Mouse (Mus musculus) stomach, embryonic 14.5 days (tissue): ENCODE data around the gene S100a5. TPM values are rescaled to one million over a fixed set of nuclear protein-coding genes. Genes with fewer than 3 reads are reported as not detected.

ENCODE experiments used
- ATAC-seq: fragments of 200-750 bp; cut with Nextera tagmentation; 2 replicates; pipeline ENCODE4 v1.8.0; 2017; ENCODE audit warnings: low read depth, moderate TSS enrichment; ENCODE audit not compliant: insufficient number of reproducible peaks, insufficient read depth, low FRiP score
- H3K27ac ChIP-seq: fragments of 300-500 bp; sonication (generic); 2 replicates; pipeline ENCODE4 v1.5.1; 2014; ENCODE audit warnings: mild to moderate bottlenecking, low read length, moderate library complexity, mixed read lengths
- H3K27me3 ChIP-seq: fragments of 300-500 bp; sonication (generic); 2 replicates; pipeline ENCODE4 v1.6.1; 2014; ENCODE audit warnings: low read length, control low read depth, mixed read lengths; ENCODE audit not compliant: control insufficient read depth, insufficient read depth
- H3K36me3 ChIP-seq: fragments of 300-500 bp; sonication (generic); 2 replicates; pipeline ENCODE4 v1.6.1; 2014; ENCODE audit warnings: mild to moderate bottlenecking, control low read depth, low read length, moderate library complexity, mixed read lengths; ENCODE audit not compliant: control insufficient read depth, insufficient read depth
- H3K4me1 ChIP-seq: fragments of 300-500 bp; sonication (generic); 2 replicates; pipeline ENCODE4 v1.6.1; 2014; ENCODE audit warnings: low read length, control low read depth, mixed read lengths; ENCODE audit not compliant: control insufficient read depth, insufficient read depth
- H3K4me2 ChIP-seq: fragments of 300-500 bp; sonication (generic); replicated peaks from 2 replicates; pipeline ENCODE4 v1.6.1; 2014; ENCODE audit warnings: low read depth, low read length, control low read depth
- H3K4me3 ChIP-seq: fragments of 300-500 bp; sonication (generic); 2 replicates; pipeline ENCODE4 v1.5.1; 2014; ENCODE audit warnings: low read depth, low read length, control low read depth
- H3K9ac ChIP-seq: fragments of 300-500 bp; sonication (generic); replicated peaks from 2 replicates; pipeline ENCODE4 v1.6.1; 2014; ENCODE audit warnings: low read depth, mild to moderate bottlenecking, control low read depth, low read length, moderate library complexity, mixed read lengths
- H3K9me3 ChIP-seq: fragments of 300-500 bp; sonication (generic); 2 replicates; pipeline ENCODE4 v1.6.1; 2016; ENCODE audit warnings: low read depth, low read length, control low read depth; ENCODE audit not compliant: control insufficient read depth
- WGBS: fragments of 180-500 bp; shearing (Covaris S2); extraction: QIAGEN DNeasy Blood & Tissue Kit; methylation state at CpG from one replicate; pipeline ENCODE4 v1.1.7; 2014; 5-methylcytosine and 5-hydroxymethylcytosine counted together
- polyA plus RNA-seq: library from polyadenylated mRNA; unstranded; fragments of >200 nt; fragmentation: Nextera tagmentation; extraction: Ambion mirVana; gene quantifications from 2 replicates; pipeline ENCODE4 v1.2.1, GENCODE M21; 2014

Gene S100a5
- polyA plus RNA-seq, 1 experiment from 2014 or later, result 0.71 TPM

GRCm38 (mm10) chr3:90612061-90612460 lies 3.7 kb downstream of the S100a5 start:
- H3K27ac ChIP-seq, result no peak overlapping the region
- no peak for ATAC-seq
- H3K4me3 ChIP-seq, result no peak overlapping the region
- no peak overlapping the region for H3K9ac ChIP-seq
- no peaks in the 10 kb centered on the region for H3K36me3 ChIP-seq
- H3K4me2 ChIP-seq, result no peak overlapping the region
- H3K9me3 ChIP-seq, result no peaks in the 10 kb centered on the region
- 59% methylated on average over 4 of the region's 4 CpGs for WGBS
- no peaks in the 10 kb centered on the region for H3K27me3 ChIP-seq
- peaks cover 16% of the 10 kb centered on the region; the same call in 1 of the 2 replicates for H3K4me1 ChIP-seq

DNA sequence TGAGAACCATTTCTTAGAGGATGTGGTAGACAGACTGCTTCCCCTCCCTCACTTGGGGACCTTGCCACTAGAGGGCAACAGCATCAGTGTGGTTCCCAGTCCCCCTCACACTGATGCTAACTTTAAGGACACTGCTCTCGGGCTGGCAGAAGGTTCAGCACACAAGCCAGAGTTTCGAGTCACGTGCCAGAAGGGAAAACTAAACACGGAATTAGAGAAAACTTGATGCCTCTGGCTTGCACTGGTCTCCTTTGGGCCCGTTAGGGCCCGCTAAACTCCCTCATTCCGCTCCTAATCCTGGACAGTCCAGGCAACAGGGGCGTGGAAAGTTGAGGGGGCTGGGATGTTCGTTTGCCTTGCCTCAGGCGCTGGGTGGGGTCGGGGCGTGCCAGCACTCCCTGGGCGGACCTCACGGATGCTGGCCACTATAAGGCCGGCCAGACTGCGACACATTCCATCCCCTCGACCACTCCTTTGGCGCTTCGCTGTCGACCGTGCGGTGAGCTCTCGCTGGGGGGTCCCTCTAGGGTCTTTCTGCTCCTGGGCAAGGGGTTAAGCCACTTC lies 4.5 kb downstream of the S100a5 start, which contains the start of gene S100a6:
Gene S100a6 (plus strand): TSS at position 155 of the 564 bp plus-strand sequence.
- H3K4me3 ChIP-seq, result peak within 1 kb of the TSS; percentile 35
- peak; percentile 70 for ATAC-seq
- H3K36me3 ChIP-seq, result no peaks in the 10 kb centered on the region
- H3K27ac ChIP-seq, result peak within 1 kb of the TSS; percentile 21; the same call in 1 of the 2 replicates
- H3K4me1 ChIP-seq, result peaks cover 16% of the 10 kb centered on the region; the same call in 1 of the 2 replicates
- 1% methylated on average over 23 of the region's 23 CpGs for WGBS
- H3K27me3 ChIP-seq, result no peaks in the 10 kb centered on the region
- 0 out of 2 replicates have a peak within 1 kb of the TSS, but pooled peaks have one; percentile 25 for H3K9ac ChIP-seq
- H3K4me2 ChIP-seq, result peak within 1 kb of the TSS; percentile 69
- H3K9me3 ChIP-seq, result no peaks in the 10 kb centered on the region; the same call in 1 of the 2 replicates

- Histone ChIP-seq H3K27ac (0 out of 2 replicates have a peak overlapping the region, but pooled peaks have one; percentile 80), H3K27me3 (no peaks in the 10 kb centered on the region), H3K36me3 (no peaks in the 10 kb centered on the region), H3K4me2 (peak overlapping the region; percentile 69), H3K9me3 (no peaks in the 10 kb centered on the region; the same call in 1 of the 2 replicates), H3K9ac (0 out of 2 replicates have a peak overlapping the region, but pooled peaks have one; percentile 25), H3K4me3 (peak overlapping the region; percentile 35), H3K4me1 (peaks cover 16% of the 10 kb centered on the region; the same call in 1 of the 2 replicates)
- no peak for ATAC-seq
- WGBS, result 64% methylated on average over 7 of the region's 7 CpGs
Observed at GRCm38 (mm10) chr3:90613461-90614147, 5.3 kb downstream of the S100a5 start.

GRCm38 (mm10) chr3:90614148-90614530 lies 5.8 kb downstream of the S100a5 start:
- H3K27ac ChIP-seq, result peak overlapping the region; percentile 80
- peak overlapping the region; percentile 35; the same call in 1 of the 2 replicates for H3K4me3 ChIP-seq
- no peak overlapping the region for H3K9ac ChIP-seq

DNA sequence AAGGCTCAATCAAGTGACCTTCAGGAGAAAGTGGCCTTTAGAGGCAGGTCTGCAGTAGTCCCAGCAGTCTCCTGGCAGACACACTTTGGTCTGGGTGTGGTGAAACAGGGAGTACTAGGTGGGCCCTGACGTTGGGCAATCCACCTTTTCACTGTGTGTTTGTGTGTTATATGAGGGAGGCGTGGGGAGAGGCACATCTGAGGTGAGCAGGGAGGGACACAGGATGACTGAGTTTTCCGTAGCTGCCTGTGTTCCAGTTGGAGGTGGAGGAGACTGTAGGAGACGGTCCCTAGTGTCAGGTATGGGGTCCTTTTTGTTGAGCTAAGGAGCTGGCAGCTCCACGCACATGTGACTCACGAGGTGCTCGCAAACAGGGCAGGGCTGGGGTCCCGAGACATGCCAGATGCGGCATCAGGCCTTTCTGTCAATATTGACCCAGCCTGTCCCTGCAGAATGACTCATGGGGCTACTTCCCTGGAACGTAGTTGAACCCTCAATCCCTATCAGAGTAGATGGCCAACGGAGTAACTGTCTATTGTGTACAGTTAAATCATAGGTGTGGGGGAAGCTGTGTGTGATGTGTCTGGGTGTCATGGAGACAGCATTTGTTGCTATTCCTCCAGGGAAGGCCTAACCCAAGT lies 6.4 kb downstream of the S100a5 start:
- 60% methylated on average over 11 of the region's 11 CpGs for WGBS
- Histone ChIP-seq H3K4me2 (peak overlapping the region; percentile 69), H3K27me3 (no peaks in the 10 kb centered on the region), H3K4me1 (peaks cover 16% of the 10 kb centered on the region; the same call in 1 of the 2 replicates), H3K27ac (peak overlapping the region; percentile 80), H3K9ac (no peak overlapping the region), H3K36me3 (no peaks in the 10 kb centered on the region), H3K4me3 (no peak overlapping the region), H3K9me3 (no peaks in the 10 kb centered on the region; the same call in 1 of the 2 replicates)
- peak; percentile 68 for ATAC-seq

More at GRCm38 (mm10) chr3:90614148-90614530, 5.8 kb downstream of the S100a5 start:
- 84% methylated on average over 6 of the region's 6 CpGs for WGBS
- Histone ChIP-seq H3K27me3 (no peaks in the 10 kb centered on the region), H3K9me3 (no peaks in the 10 kb centered on the region; the same call in 1 of the 2 replicates), H3K4me2 (peak overlapping the region; percentile 69), H3K36me3 (no peaks in the 10 kb centered on the region), H3K4me1 (peaks cover 16% of the 10 kb centered on the region; the same call in 1 of the 2 replicates)
- no peak for ATAC-seq

- Histone ChIP-seq H3K9ac (no peak overlapping the region), H3K36me3 (no peaks in the 10 kb centered on the region), H3K4me3 (no peak overlapping the region), H3K27ac (peak overlapping the region; percentile 80), H3K4me2 (peak overlapping the region; percentile 69), H3K27me3 (no peaks in the 10 kb centered on the region), H3K9me3 (no peaks in the 10 kb centered on the region; the same call in 1 of the 2 replicates), H3K4me1 (peaks cover 16% of the 10 kb centered on the region; the same call in 1 of the 2 replicates)
- peak; percentile 78 for ATAC-seq
- 8% methylated on average over 7 of the region's 7 CpGs for WGBS
Observed at GRCm38 (mm10) chr3:90615415-90615814, 7.1 kb downstream of the S100a5 start.

- Histone ChIP-seq H3K27ac (no peak overlapping the region), H3K4me2 (no peak overlapping the region)
- no peak for ATAC-seq
Observed at GRCm38 (mm10) chr3:90615911-90616310, 7.6 kb downstream of the S100a5 start.

GRCm38 (mm10) chr3:90617586-90617985 lies 9.3 kb downstream of the S100a5 start:
- Histone ChIP-seq H3K27me3 (no peaks in the 10 kb centered on the region), H3K4me3 (no peak overlapping the region), H3K27ac (no peak overlapping the region), H3K4me1 (peaks cover 19% of the 10 kb centered on the region), H3K9me3 (no peaks in the 10 kb centered on the region; the same call in 1 of the 2 replicates), H3K9ac (no peak overlapping the region), H3K4me2 (no peak overlapping the region), H3K36me3 (no peaks in the 10 kb centered on the region)
- 9% methylated on average over 1 of the region's 1 CpGs for WGBS
- no peak for ATAC-seq

More at GRCm38 (mm10) chr3:90615911-90616310, 7.6 kb downstream of the S100a5 start:
- Histone ChIP-seq H3K9ac (no peak overlapping the region), H3K9me3 (no peaks in the 10 kb centered on the region; the same call in 1 of the 2 replicates), H3K27me3 (no peaks in the 10 kb centered on the region), H3K4me1 (peaks cover 16% of the 10 kb centered on the region; the same call in 1 of the 2 replicates), H3K36me3 (no peaks in the 10 kb centered on the region), H3K4me3 (no peak overlapping the region)
- WGBS, result 54% methylated on average over 1 of the region's 1 CpGs
